Mouse (Mus musculus): Measurements from ENCODE around the gene Gm20388. TPM values are rescaled to one million over a fixed set of nuclear protein-coding genes. Genes with fewer than 3 reads are reported as not detected.

Gene Gm20388
- polyA plus RNA-seq, 1 experiment from 2014 or later, result not detected

DNA sequence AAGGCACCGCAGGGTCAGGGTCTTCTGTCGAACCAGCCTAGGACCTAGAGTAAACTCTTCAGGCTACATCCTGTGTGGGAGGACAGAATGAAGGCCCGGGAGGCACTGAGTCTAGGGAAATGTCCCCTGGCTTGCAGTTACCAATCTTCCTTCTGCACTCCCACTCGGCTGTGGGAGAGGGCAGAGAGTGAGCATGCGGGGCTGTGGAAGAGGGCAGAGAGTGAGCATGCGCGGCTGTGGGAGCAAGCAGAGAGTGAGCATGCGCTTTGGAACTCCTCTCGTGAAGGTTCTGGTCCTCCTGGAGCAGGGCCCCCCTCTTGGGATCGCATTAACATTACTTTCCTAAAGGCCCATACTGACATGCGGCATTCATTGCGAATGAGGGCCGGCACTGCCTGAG, 106.7 kb downstream of the Gm20388 start:
- Histone ChIP-seq H3K9me3 (ENCODE audit: control insufficient read depth, low read length) (no peaks in the 10 kb centered on the region), H3K4me3 (ENCODE audit: low read length) (no peak overlapping the region), H3K4me2 (replicated peaks; ENCODE audit: low read depth, low read length) (no peak overlapping the region), H3K4me1 (ENCODE audit: control insufficient read depth, insufficient read depth, low read length) (peaks cover 12% of the 10 kb centered on the region), H3K27ac (ENCODE audit: low read depth, low read length) (no peak overlapping the region), H3K27me3 (ENCODE audit: control insufficient read depth, insufficient read depth, low read length) (no peaks in the 10 kb centered on the region), H3K9ac (ENCODE audit: low read depth, low read length) (no peak overlapping the region), H3K36me3 (ENCODE audit: control insufficient read depth, insufficient read depth, low read length) (no peaks in the 10 kb centered on the region)
- no peak for ATAC-seq (ENCODE audit: low FRiP score, low TSS enrichment)
- 73% methylated on average over 13 of the region's 13 CpGs for WGBS

DNA sequence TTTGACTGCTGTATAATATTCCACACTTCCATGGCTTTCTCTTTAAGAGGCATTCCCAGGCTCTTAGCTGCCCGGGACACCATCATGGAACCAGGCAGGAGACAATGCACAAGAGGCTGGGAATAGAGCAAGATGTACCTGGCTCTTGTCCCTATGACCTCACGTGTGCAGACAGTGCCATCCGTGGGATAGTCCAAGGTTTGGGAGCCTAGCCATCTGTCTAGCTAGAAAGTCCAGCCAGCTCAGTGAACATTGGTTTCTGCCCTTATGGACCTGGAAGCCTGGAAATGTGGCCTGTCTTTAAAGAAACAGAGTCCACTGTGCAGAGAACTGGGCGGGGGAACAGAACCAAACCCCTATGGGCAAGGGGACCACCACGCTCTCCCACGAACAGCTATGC, 107.1 kb downstream of the Gm20388 start:
- H3K4me1 ChIP-seq (ENCODE audit: control insufficient read depth, insufficient read depth, low read length), result peaks cover 12% of the 10 kb centered on the region
- WGBS, result 98% methylated on average over 6 of the region's 6 CpGs
- ATAC-seq (ENCODE audit: low FRiP score, low TSS enrichment), result no peak
- no peaks in the 10 kb centered on the region for H3K9me3 ChIP-seq (ENCODE audit: control insufficient read depth, low read length)
- no peak overlapping the region for H3K4me3 ChIP-seq (ENCODE audit: low read length)
- H3K27ac ChIP-seq (ENCODE audit: low read depth, low read length), result no peak overlapping the region
- no peak overlapping the region for H3K9ac ChIP-seq (ENCODE audit: low read depth, low read length)
- no peaks in the 10 kb centered on the region for H3K27me3 ChIP-seq (ENCODE audit: control insufficient read depth, insufficient read depth, low read length)
- no peaks in the 10 kb centered on the region for H3K36me3 ChIP-seq (ENCODE audit: control insufficient read depth, insufficient read depth, low read length)
- H3K4me2 ChIP-seq (replicated peaks; ENCODE audit: low read depth, low read length), result no peak overlapping the region

GRCm38 (mm10) chr8:120018379-120018778, 107.7 kb downstream of the Gm20388 start:
- ATAC-seq (ENCODE audit: low FRiP score, low TSS enrichment), result no peak
- no peak overlapping the region for H3K4me2 ChIP-seq (replicated peaks; ENCODE audit: low read depth, low read length)
- H3K9ac ChIP-seq (ENCODE audit: low read depth, low read length), result no peak overlapping the region
- peaks cover 12% of the 10 kb centered on the region for H3K4me1 ChIP-seq (ENCODE audit: control insufficient read depth, insufficient read depth, low read length)
- H3K4me3 ChIP-seq (ENCODE audit: low read length), result no peak overlapping the region
- no peak overlapping the region for H3K27ac ChIP-seq (ENCODE audit: low read depth, low read length)
- 88% methylated on average over 6 of the region's 6 CpGs for WGBS
- H3K9me3 ChIP-seq (ENCODE audit: control insufficient read depth, low read length), result no peaks in the 10 kb centered on the region
- H3K36me3 ChIP-seq (ENCODE audit: control insufficient read depth, insufficient read depth, low read length), result no peaks in the 10 kb centered on the region
- H3K27me3 ChIP-seq (ENCODE audit: control insufficient read depth, insufficient read depth, low read length), result no peaks in the 10 kb centered on the region

- H3K36me3 ChIP-seq (ENCODE audit: control insufficient read depth, insufficient read depth, low read length), result no peaks in the 10 kb centered on the region
- no peak overlapping the region for H3K27ac ChIP-seq (ENCODE audit: low read depth, low read length)
- ATAC-seq (ENCODE audit: low FRiP score, low TSS enrichment), result no peak
- no peak overlapping the region for H3K9ac ChIP-seq (ENCODE audit: low read depth, low read length)
- no peaks in the 10 kb centered on the region for H3K9me3 ChIP-seq (ENCODE audit: control insufficient read depth, low read length)
- peaks cover 5% of the 10 kb centered on the region for H3K4me1 ChIP-seq (ENCODE audit: control insufficient read depth, insufficient read depth, low read length)
- H3K27me3 ChIP-seq (ENCODE audit: control insufficient read depth, insufficient read depth, low read length), result no peaks in the 10 kb centered on the region
- H3K4me2 ChIP-seq (replicated peaks; ENCODE audit: low read depth, low read length), result no peak overlapping the region
- 86% methylated on average over 5 of the region's 5 CpGs for WGBS
- no peak overlapping the region for H3K4me3 ChIP-seq (ENCODE audit: low read length)
Measured at GRCm38 (mm10) chr8:120019297-120019696, 108.7 kb downstream of the Gm20388 start.

GRCm38 (mm10) chr8:120020298-120020697, 109.7 kb downstream of the Gm20388 start:
- WGBS, result 73% methylated on average over 7 of the region's 7 CpGs

GRCm38 (mm10) chr8:120026199-120026598, 115.6 kb downstream of the Gm20388 start:
- H3K4me2 ChIP-seq (replicated peaks; ENCODE audit: low read depth, low read length), result no peak overlapping the region

More at GRCm38 (mm10) chr8:120020298-120020697, 109.7 kb downstream of the Gm20388 start:
- H3K27me3 ChIP-seq (ENCODE audit: control insufficient read depth, insufficient read depth, low read length), result no peaks in the 10 kb centered on the region
- H3K27ac ChIP-seq (ENCODE audit: low read depth, low read length), result no peak overlapping the region
- no peak for ATAC-seq (ENCODE audit: low FRiP score, low TSS enrichment)
- no peaks in the 10 kb centered on the region for H3K4me1 ChIP-seq (ENCODE audit: control insufficient read depth, insufficient read depth, low read length)
- H3K9me3 ChIP-seq (ENCODE audit: control insufficient read depth, low read length), result no peaks in the 10 kb centered on the region
- no peak overlapping the region for H3K4me2 ChIP-seq (replicated peaks; ENCODE audit: low read depth, low read length)
- no peak overlapping the region for H3K9ac ChIP-seq (ENCODE audit: low read depth, low read length)
- H3K36me3 ChIP-seq (ENCODE audit: control insufficient read depth, insufficient read depth, low read length), result no peaks in the 10 kb centered on the region
- no peak overlapping the region for H3K4me3 ChIP-seq (ENCODE audit: low read length)

DNA sequence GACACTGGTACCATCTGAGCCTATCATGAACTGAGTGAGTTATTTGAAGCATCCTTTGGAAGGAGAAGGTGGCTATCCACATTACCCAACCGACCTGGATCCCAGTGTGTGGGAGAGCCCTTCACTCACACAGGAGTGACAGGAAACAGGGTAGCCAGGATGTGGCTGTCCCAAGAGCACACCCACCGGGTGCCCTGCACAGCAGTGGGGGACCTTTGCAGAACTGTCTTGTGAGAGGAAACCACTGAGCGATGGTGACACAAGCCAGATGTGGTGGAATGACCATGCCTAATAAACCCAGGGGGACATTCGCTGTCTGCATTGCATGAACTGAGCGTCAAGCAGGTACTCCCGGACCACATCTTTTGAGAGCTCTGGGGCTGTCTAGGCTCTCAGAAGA, 116.3 kb downstream of the Gm20388 start:
- no peak overlapping the region for H3K9ac ChIP-seq (ENCODE audit: low read depth, low read length)
- 77% methylated on average over 6 of the region's 6 CpGs for WGBS
- ATAC-seq (ENCODE audit: low FRiP score, low TSS enrichment), result no peak
- H3K4me2 ChIP-seq (replicated peaks; ENCODE audit: low read depth, low read length), result no peak overlapping the region
- H3K27ac ChIP-seq (ENCODE audit: low read depth, low read length), result no peak overlapping the region
- H3K4me3 ChIP-seq (ENCODE audit: low read length), result no peak overlapping the region
- H3K4me1 ChIP-seq (ENCODE audit: control insufficient read depth, insufficient read depth, low read length), result 0 out of 2 replicates have a peak, but pooled peaks cover 5% of the 10 kb centered on the region
- H3K27me3 ChIP-seq (ENCODE audit: control insufficient read depth, insufficient read depth, low read length), result no peaks in the 10 kb centered on the region
- H3K36me3 ChIP-seq (ENCODE audit: control insufficient read depth, insufficient read depth, low read length), result no peaks in the 10 kb centered on the region
- no peaks in the 10 kb centered on the region for H3K9me3 ChIP-seq (ENCODE audit: control insufficient read depth, low read length)

More at GRCm38 (mm10) chr8:120026199-120026598, 115.6 kb downstream of the Gm20388 start:
- H3K4me1 ChIP-seq (ENCODE audit: control insufficient read depth, insufficient read depth, low read length), result 0 out of 2 replicates have a peak, but pooled peaks cover 5% of the 10 kb centered on the region
- H3K27ac ChIP-seq (ENCODE audit: low read depth, low read length), result no peak overlapping the region
- no peak for ATAC-seq (ENCODE audit: low FRiP score, low TSS enrichment)
- H3K27me3 ChIP-seq (ENCODE audit: control insufficient read depth, insufficient read depth, low read length), result no peaks in the 10 kb centered on the region
- WGBS, result 87% methylated on average over 5 of the region's 5 CpGs
- no peaks in the 10 kb centered on the region for H3K36me3 ChIP-seq (ENCODE audit: control insufficient read depth, insufficient read depth, low read length)
- no peaks in the 10 kb centered on the region for H3K9me3 ChIP-seq (ENCODE audit: control insufficient read depth, low read length)
- no peak overlapping the region for H3K9ac ChIP-seq (ENCODE audit: low read depth, low read length)
- no peak overlapping the region for H3K4me3 ChIP-seq (ENCODE audit: low read length)

GRCm38 (mm10) chr8:120030447-120030846, 119.8 kb downstream of the Gm20388 start:
- no peak for ATAC-seq (ENCODE audit: low FRiP score, low TSS enrichment)
- H3K9me3 ChIP-seq (ENCODE audit: control insufficient read depth, low read length), result no peaks in the 10 kb centered on the region
- H3K9ac ChIP-seq (ENCODE audit: low read depth, low read length), result no peak overlapping the region
- 49% methylated on average over 5 of the region's 5 CpGs for WGBS
- H3K4me2 ChIP-seq (replicated peaks; ENCODE audit: low read depth, low read length), result no peak overlapping the region
- H3K4me3 ChIP-seq (ENCODE audit: low read length), result no peak overlapping the region
- H3K27ac ChIP-seq (ENCODE audit: low read depth, low read length), result no peak overlapping the region
- peaks cover 8% of the 10 kb centered on the region; the same call in 1 of the 2 replicates for H3K4me1 ChIP-seq (ENCODE audit: control insufficient read depth, insufficient read depth, low read length)
- no peaks in the 10 kb centered on the region for H3K36me3 ChIP-seq (ENCODE audit: control insufficient read depth, insufficient read depth, low read length)
- no peaks in the 10 kb centered on the region for H3K27me3 ChIP-seq (ENCODE audit: control insufficient read depth, insufficient read depth, low read length)

- Histone ChIP-seq H3K36me3 (ENCODE audit: control insufficient read depth, insufficient read depth, low read length) (no peaks in the 10 kb centered on the region), H3K27me3 (ENCODE audit: control insufficient read depth, insufficient read depth, low read length) (no peaks in the 10 kb centered on the region)
- WGBS, result 90% methylated on average over 5 of the region's 5 CpGs
Measured at GRCm38 (mm10) chr8:120032549-120033208, 122.0 kb downstream of the Gm20388 start.

More at GRCm38 (mm10) chr8:120032549-120033208, 122.0 kb downstream of the Gm20388 start:
- no peak overlapping the region for H3K4me3 ChIP-seq (ENCODE audit: low read length)
- no peak overlapping the region for H3K4me2 ChIP-seq (replicated peaks; ENCODE audit: low read depth, low read length)
- no peak overlapping the region for H3K27ac ChIP-seq (ENCODE audit: low read depth, low read length)
- no peak for ATAC-seq (ENCODE audit: low FRiP score, low TSS enrichment)
- peaks cover 20% of the 10 kb centered on the region for H3K4me1 ChIP-seq (ENCODE audit: control insufficient read depth, insufficient read depth, low read length)
- no peaks in the 10 kb centered on the region for H3K9me3 ChIP-seq (ENCODE audit: control insufficient read depth, low read length)
- no peak overlapping the region for H3K9ac ChIP-seq (ENCODE audit: low read depth, low read length)
